Mouse (Mus musculus) lung, embryonic 15.5 days (tissue): ENCODE data around the gene Fam187a. TPM values are rescaled to one million over a fixed set of nuclear protein-coding genes. Genes with fewer than 3 reads are reported as not detected.
A peak's percentile ranks its signal among the peaks of the same experiment; 100 is the strongest.

Source experiments
- ATAC-seq: fragments of 200-750 bp; cut with Nextera tagmentation; 2 replicates; pipeline ENCODE4 v1.8.0; 2017; ENCODE audit warnings: moderate number of reproducible peaks, borderline replicate concordance; ENCODE audit not compliant: low FRiP score, low TSS enrichment; ENCODE audit errors: extremely low read depth
- H3K27ac ChIP-seq: fragments of 300-500 bp; sonication (generic); 2 replicates; pipeline ENCODE4 v1.5.1; 2015; ENCODE audit warnings: moderate library complexity, mild to moderate bottlenecking, inconsistent platforms
- H3K27me3 ChIP-seq: fragments of 300-500 bp; sonication (generic); 2 replicates; pipeline ENCODE4 v1.6.1; 2015; ENCODE audit warnings: inconsistent platforms
- H3K36me3 ChIP-seq: fragments of 300-500 bp; sonication (generic); 2 replicates; pipeline ENCODE4 v1.6.1; 2015; ENCODE audit warnings: inconsistent platforms
- H3K4me1 ChIP-seq: fragments of 300-500 bp; sonication (generic); 2 replicates; pipeline ENCODE4 v1.6.1; 2015; ENCODE audit warnings: inconsistent platforms
- H3K4me2 ChIP-seq: fragments of 300-500 bp; sonication (generic); 2 replicates; pipeline ENCODE4 v1.6.1; 2015; ENCODE audit warnings: inconsistent platforms, mild to moderate bottlenecking, moderate library complexity
- H3K4me3 ChIP-seq: fragments of 300-500 bp; sonication (generic); 2 replicates; pipeline ENCODE4 v1.5.1; 2015; ENCODE audit warnings: mild to moderate bottlenecking, inconsistent platforms
- H3K9ac ChIP-seq: fragments of 300-500 bp; sonication (generic); 2 replicates; pipeline ENCODE4 v1.6.1; 2015; ENCODE audit warnings: inconsistent platforms
- H3K9me3 ChIP-seq: fragments of 300-500 bp; sonication (generic); 2 replicates; pipeline ENCODE4 v1.6.1; 2016; ENCODE audit warnings: inconsistent platforms
- WGBS: fragments of 180-500 bp; shearing (Covaris S2); methylation state at CpG from one replicate; pipeline ENCODE4 v1.1.7; 2015; 5-methylcytosine and 5-hydroxymethylcytosine counted together
- polyA plus RNA-seq: library from polyadenylated mRNA; unstranded; fragments of >200 nt; fragmentation: Nextera tagmentation; extraction: Ambion mirVana; gene quantifications from 2 replicates; pipeline ENCODE4 v1.2.1, GENCODE M21; 2015

Gene Fam187a
- polyA plus RNA-seq, 1 experiment from 2014 or later = not detected

GRCm38 (mm10) chr11:102896641-102897040, 11.7 kb downstream of the Fam187a start:
- no peak overlapping the region for H3K4me3 ChIP-seq
- no peaks in the 10 kb centered on the region for H3K9me3 ChIP-seq
- H3K27ac ChIP-seq = no peak overlapping the region
- no peak overlapping the region for H3K9ac ChIP-seq
- no peak for ATAC-seq
- H3K27me3 ChIP-seq = peaks cover 47% of the 10 kb centered on the region
- H3K4me1 ChIP-seq = peaks cover 8% of the 10 kb centered on the region
- WGBS = 69% methylated on average over 20 of the region's 20 CpGs
- H3K36me3 ChIP-seq = no peaks in the 10 kb centered on the region
- H3K4me2 ChIP-seq = no peak overlapping the region

- peaks cover 1% of the 10 kb centered on the region; the same call in 1 of the 2 replicates for H3K4me1 ChIP-seq
- H3K27me3 ChIP-seq = peaks cover 33% of the 10 kb centered on the region
- no peak overlapping the region for H3K4me2 ChIP-seq
- H3K4me3 ChIP-seq = no peak overlapping the region
- no peak for ATAC-seq
- H3K36me3 ChIP-seq = no peaks in the 10 kb centered on the region
- H3K9me3 ChIP-seq = no peaks in the 10 kb centered on the region
- H3K27ac ChIP-seq = no peak overlapping the region
- H3K9ac ChIP-seq = no peak overlapping the region
- 75% methylated on average over 9 of the region's 9 CpGs for WGBS
These were observed 13.4 kb downstream of the Fam187a start for GRCm38 (mm10) chr11:102898408-102898807.

GRCm38 (mm10) chr11:102900763-102901162, 15.8 kb downstream of the Fam187a start, which contains the start of gene Gfap:
Gene Gfap (minus strand): TSS chr11:102900912.
- Histone ChIP-seq H3K27me3 (peaks cover 10% of the 10 kb centered on the region), H3K4me3 (no peak within 1 kb of the TSS), H3K4me1 (no peaks in the 10 kb centered on the region; the same call in 1 of the 2 replicates), H3K9me3 (no peaks in the 10 kb centered on the region), H3K9ac (no peak within 1 kb of the TSS), H3K27ac (no peak within 1 kb of the TSS), H3K36me3 (peaks cover 10% of the 10 kb centered on the region), H3K4me2 (no peak within 1 kb of the TSS)
- ATAC-seq = no peak
- 10% methylated on average over 7 of the region's 7 CpGs for WGBS

- Histone ChIP-seq H3K36me3 (peaks cover 15% of the 10 kb centered on the region), H3K4me3 (no peak overlapping the region), H3K9me3 (no peaks in the 10 kb centered on the region), H3K27ac (no peak overlapping the region), H3K9ac (no peak overlapping the region), H3K4me2 (no peak overlapping the region), H3K4me1 (no peaks in the 10 kb centered on the region; the same call in 1 of the 2 replicates), H3K27me3 (peaks cover 5% of the 10 kb centered on the region)
- peak; percentile 19; the same call in 1 of the 2 replicates for ATAC-seq
- WGBS = 54% methylated on average over 4 of the region's 4 CpGs
These were observed 16.2 kb downstream of the Fam187a start for GRCm38 (mm10) chr11:102901199-102901598.

GRCm38 (mm10) chr11:102902107-102902506, 17.1 kb downstream of the Fam187a start:
- Histone ChIP-seq H3K27me3 (no peaks in the 10 kb centered on the region), H3K9me3 (no peaks in the 10 kb centered on the region), H3K9ac (no peak overlapping the region), H3K36me3 (peaks cover 24% of the 10 kb centered on the region), H3K4me3 (no peak overlapping the region), H3K4me2 (no peak overlapping the region), H3K27ac (no peak overlapping the region), H3K4me1 (no peaks in the 10 kb centered on the region; the same call in 1 of the 2 replicates)
- WGBS = 75% methylated on average over 5 of the region's 5 CpGs
- ATAC-seq = no peak

GRCm38 (mm10) chr11:102903654-102904053, 18.7 kb downstream of the Fam187a start:
- H3K9ac ChIP-seq = no peak overlapping the region
- no peak overlapping the region for H3K27ac ChIP-seq
- H3K9me3 ChIP-seq = no peaks in the 10 kb centered on the region
- no peak for ATAC-seq
- no peaks in the 10 kb centered on the region; the same call in 1 of the 2 replicates for H3K4me1 ChIP-seq
- no peak overlapping the region for H3K4me2 ChIP-seq
- no peak overlapping the region for H3K4me3 ChIP-seq
- peaks cover 39% of the 10 kb centered on the region for H3K36me3 ChIP-seq
- H3K27me3 ChIP-seq = no peaks in the 10 kb centered on the region
- WGBS = 72% methylated on average over 7 of the region's 7 CpGs

GRCm38 (mm10) chr11:102911376-102911775, 26.4 kb downstream of the Fam187a start:
- Histone ChIP-seq H3K36me3 (peaks cover 93% of the 10 kb centered on the region), H3K27ac (no peak overlapping the region), H3K4me2 (no peak overlapping the region), H3K4me3 (no peak overlapping the region), H3K9me3 (no peaks in the 10 kb centered on the region), H3K27me3 (no peaks in the 10 kb centered on the region), H3K4me1 (no peaks in the 10 kb centered on the region), H3K9ac (no peak overlapping the region)
- ATAC-seq = no peak
- 76% methylated on average over 7 of the region's 7 CpGs for WGBS

GRCm38 (mm10) chr11:102915380-102915779, 30.4 kb downstream of the Fam187a start:
- no peaks in the 10 kb centered on the region for H3K4me1 ChIP-seq
- H3K9ac ChIP-seq = no peak overlapping the region
- WGBS = 84% methylated on average over 9 of the region's 9 CpGs
- H3K27ac ChIP-seq = no peak overlapping the region
- no peaks in the 10 kb centered on the region for H3K9me3 ChIP-seq
- no peak overlapping the region for H3K4me2 ChIP-seq
- peaks cover 53% of the 10 kb centered on the region for H3K36me3 ChIP-seq
- H3K4me3 ChIP-seq = no peak overlapping the region
- no peak for ATAC-seq
- no peaks in the 10 kb centered on the region for H3K27me3 ChIP-seq

GRCm38 (mm10) chr11:102918077-102918476, 33.1 kb downstream of the Fam187a start:
- 85% methylated on average over 4 of the region's 4 CpGs for WGBS
- Histone ChIP-seq H3K4me1 (peaks cover 17% of the 10 kb centered on the region), H3K27ac (no peak overlapping the region), H3K4me2 (no peak overlapping the region), H3K27me3 (no peaks in the 10 kb centered on the region), H3K9ac (no peak overlapping the region), H3K36me3 (peaks cover 37% of the 10 kb centered on the region), H3K4me3 (no peak overlapping the region), H3K9me3 (no peaks in the 10 kb centered on the region)
- ATAC-seq = no peak

GRCm38 (mm10) chr11:102921491-102921890, 36.5 kb downstream of the Fam187a start:
- H3K4me3 ChIP-seq = no peak overlapping the region
- H3K27ac ChIP-seq = no peak overlapping the region
- WGBS = 82% methylated on average over 6 of the region's 6 CpGs
- H3K4me1 ChIP-seq = peaks cover 32% of the 10 kb centered on the region
- no peak for ATAC-seq
- H3K4me2 ChIP-seq = no peak overlapping the region
- H3K27me3 ChIP-seq = no peaks in the 10 kb centered on the region
- no peaks in the 10 kb centered on the region for H3K9me3 ChIP-seq
- H3K36me3 ChIP-seq = peaks cover 8% of the 10 kb centered on the region; the same call in 1 of the 2 replicates
- H3K9ac ChIP-seq = no peak overlapping the region

- Histone ChIP-seq H3K9ac (peak within 1 kb of the TSS; percentile 65), H3K27me3 (no peaks in the 10 kb centered on the region), H3K27ac (peak within 1 kb of the TSS; percentile 95), H3K4me3 (peak within 1 kb of the TSS; percentile 71), H3K36me3 (peaks cover 8% of the 10 kb centered on the region; the same call in 1 of the 2 replicates), H3K4me1 (peaks cover 32% of the 10 kb centered on the region), H3K9me3 (no peaks in the 10 kb centered on the region), H3K4me2 (peak within 1 kb of the TSS; percentile 63)
- WGBS = under 1% methylated on average over 62 of the region's 62 CpGs
- peak; percentile 96 for ATAC-seq
These were observed 39.8 kb downstream of the Fam187a start, which contains the start of gene Kif18b for GRCm38 (mm10) chr11:102924557-102925350. Gene Kif18b (minus strand): TSS chr11:102925124.

GRCm38 (mm10) chr11:102925351-102925717, 40.4 kb downstream of the Fam187a start:
- peak overlapping the region; percentile 59 for H3K9ac ChIP-seq
- WGBS = 3% methylated on average over 10 of the region's 10 CpGs
- ATAC-seq = peak; percentile 28; the same call in 1 of the 2 replicates

More at GRCm38 (mm10) chr11:102925351-102925717, 40.4 kb downstream of the Fam187a start:
- Histone ChIP-seq H3K4me3 (peak overlapping the region; percentile 71), H3K27me3 (no peaks in the 10 kb centered on the region), H3K4me1 (peaks cover 32% of the 10 kb centered on the region), H3K9me3 (no peaks in the 10 kb centered on the region), H3K27ac (peak overlapping the region; percentile 95), H3K4me2 (peak overlapping the region; percentile 57), H3K36me3 (peaks cover 8% of the 10 kb centered on the region; the same call in 1 of the 2 replicates)
